Mouse (Mus musculus): Measurements from ENCODE around the gene Siah2. TPM values are rescaled to one million over a fixed set of nuclear protein-coding genes. Genes with fewer than 3 reads are reported as not detected.

Siah2 gene
- polyA plus RNA-seq (2012; fragmentation: generic; extraction: Trizol), result 31.2 TPM

- peak; percentile 41 for TF ChIP-seq SRF (IDR thresholded peaks at IDR 0.05; ENCODE audit: control insufficient read depth, insufficient read length, low read depth)
- no peak for TF ChIP-seq CEBPB (IDR thresholded peaks at IDR 0.05; ENCODE audit: insufficient read depth, poor library complexity, severe bottlenecking)
- no peak for TF ChIP-seq REST (IDR thresholded peaks at IDR 0.05; ENCODE audit: insufficient read depth, insufficient read length)
- TF ChIP-seq MYOD1 (IDR thresholded peaks at IDR 0.05; ENCODE audit: control insufficient read depth in 1 of 3, insufficient read length in 2 of 3, low read depth in 2 of 3), result peak in 2 of 3 experiments; percentile 81 to 86
- TF ChIP-seq MYOG (IDR thresholded peaks at IDR 0.05; ENCODE audit: control insufficient read depth in 1 of 3, insufficient read depth in 1 of 3, insufficient read length in 2 of 3, low read depth in 2 of 3), result peak; percentile 12 to 76 (median 71)
- TF ChIP-seq TCF3 (IDR thresholded peaks at IDR 0.05; ENCODE audit: insufficient read length, low read depth), result peak; percentile 5
- no peak for TF ChIP-seq MAX (IDR thresholded peaks at IDR 0.05; ENCODE audit: low read depth)
- TF ChIP-seq USF1 (IDR thresholded peaks at IDR 0.05; ENCODE audit: low read depth), result peak; percentile 23
- TF ChIP-seq POLR2AphosphoS2 (IDR thresholded peaks at IDR 0.05; ENCODE audit: insufficient read length, low read depth), result peak; percentile 28
- no peak for TF ChIP-seq E2F4 (IDR thresholded peaks at IDR 0.05; ENCODE audit: insufficient read depth)
- no peak for TF ChIP-seq TCF12 (IDR thresholded peaks at IDR 0.05; ENCODE audit: insufficient read depth, poor library complexity, severe bottlenecking)
- peak; percentile 70 for TF ChIP-seq POLR2A (IDR thresholded peaks at IDR 0.05; ENCODE audit: insufficient read length, low read depth)
- Histone ChIP-seq H3K4me2 (ENCODE audit: low read depth) (peak within 1 kb of the TSS; percentile 98), H3K79me2 (ENCODE audit: control insufficient read depth, insufficient read depth) (peaks cover 44% of the 10 kb centered on the region), H3K27me3 (ENCODE audit: control insufficient read depth, insufficient read depth, insufficient read length) (no peaks in the 10 kb centered on the region), H3K36me3 (ENCODE audit: control insufficient read depth, insufficient read depth) (no peaks in the 10 kb centered on the region), H3K4me3 (peak within 1 kb of the TSS; percentile 90), H3ac (ENCODE audit: control insufficient read depth, insufficient read length) (peak within 1 kb of the TSS; percentile 96)
Observed at GRCm38 (mm10) chr3:58691997-58692721, at the start of gene Siah2. Gene Siah2 (minus strand): TSS chr3:58692400.

- H3ac ChIP-seq (ENCODE audit: control insufficient read depth, insufficient read length), result no peak overlapping the region
- no peaks in the 10 kb centered on the region for H3K27me3 ChIP-seq (ENCODE audit: control insufficient read depth, insufficient read depth, insufficient read length)
- H3K36me3 ChIP-seq (ENCODE audit: control insufficient read depth, insufficient read depth), result no peaks in the 10 kb centered on the region
- no peaks in the 10 kb centered on the region for H3K79me2 ChIP-seq (ENCODE audit: control insufficient read depth, insufficient read depth)
- H3K4me2 ChIP-seq (ENCODE audit: low read depth), result no peak overlapping the region
- no peak overlapping the region for H3K4me3 ChIP-seq
- TF ChIP-seq POLR2A (IDR thresholded peaks at IDR 0.05; ENCODE audit: insufficient read length, low read depth) (no peak), USF1 (IDR thresholded peaks at IDR 0.05; ENCODE audit: low read depth) (no peak), POLR2AphosphoS2 (IDR thresholded peaks at IDR 0.05; ENCODE audit: insufficient read length, low read depth) (no peak), MYOG (IDR thresholded peaks at IDR 0.05; ENCODE audit: control insufficient read depth in 1 of 3, insufficient read depth in 1 of 3, insufficient read length in 2 of 3, low read depth in 2 of 3) (no peak), CEBPB (IDR thresholded peaks at IDR 0.05; ENCODE audit: insufficient read depth, poor library complexity, severe bottlenecking) (no peak), E2F4 (IDR thresholded peaks at IDR 0.05; ENCODE audit: insufficient read depth) (no peak)
Observed at GRCm38 (mm10) chr3:58739536-58739935, 47.3 kb upstream of the Siah2 start.

- Histone ChIP-seq H3K4me3 (no peak overlapping the region), H3K79me2 (ENCODE audit: control insufficient read depth, insufficient read depth) (no peaks in the 10 kb centered on the region), H3K4me2 (ENCODE audit: low read depth) (no peak overlapping the region), H3K36me3 (ENCODE audit: control insufficient read depth, insufficient read depth) (no peaks in the 10 kb centered on the region), H3ac (ENCODE audit: control insufficient read depth, insufficient read length) (no peak overlapping the region), H3K27me3 (ENCODE audit: control insufficient read depth, insufficient read depth, insufficient read length) (no peaks in the 10 kb centered on the region)
- TF ChIP-seq POLR2A (IDR thresholded peaks at IDR 0.05; ENCODE audit: insufficient read length, low read depth), result no peak
- TF ChIP-seq USF1 (IDR thresholded peaks at IDR 0.05; ENCODE audit: low read depth), result no peak
- no peak for TF ChIP-seq TCF12 (IDR thresholded peaks at IDR 0.05; ENCODE audit: insufficient read depth, poor library complexity, severe bottlenecking)
- no peak for TF ChIP-seq TCF3 (IDR thresholded peaks at IDR 0.05; ENCODE audit: insufficient read length, low read depth)
- no peak for TF ChIP-seq REST (IDR thresholded peaks at IDR 0.05; ENCODE audit: insufficient read depth, insufficient read length)
- TF ChIP-seq MYOG (IDR thresholded peaks at IDR 0.05; ENCODE audit: control insufficient read depth in 1 of 3, insufficient read depth in 1 of 3, insufficient read length in 2 of 3, low read depth in 2 of 3), result no peak
- TF ChIP-seq POLR2AphosphoS2 (IDR thresholded peaks at IDR 0.05; ENCODE audit: insufficient read length, low read depth), result no peak
- no peak for TF ChIP-seq E2F4 (IDR thresholded peaks at IDR 0.05; ENCODE audit: insufficient read depth)
- TF ChIP-seq CEBPB (IDR thresholded peaks at IDR 0.05; ENCODE audit: insufficient read depth, poor library complexity, severe bottlenecking), result no peak
- TF ChIP-seq MYOD1 (IDR thresholded peaks at IDR 0.05; ENCODE audit: control insufficient read depth in 1 of 3, insufficient read length in 2 of 3, low read depth in 2 of 3), result no peak
- TF ChIP-seq SRF (IDR thresholded peaks at IDR 0.05; ENCODE audit: control insufficient read depth, insufficient read length, low read depth), result no peak
- no peak for TF ChIP-seq MAX (IDR thresholded peaks at IDR 0.05; ENCODE audit: low read depth)
Observed at GRCm38 (mm10) chr3:58738346-58739089, 46.3 kb upstream of the Siah2 start.

GRCm38 (mm10) chr3:58731520-58731919, 39.3 kb upstream of the Siah2 start:
- Histone ChIP-seq H3K27me3 (ENCODE audit: control insufficient read depth, insufficient read depth, insufficient read length) (no peaks in the 10 kb centered on the region), H3K4me3 (no peak overlapping the region), H3K36me3 (ENCODE audit: control insufficient read depth, insufficient read depth) (no peaks in the 10 kb centered on the region), H3ac (ENCODE audit: control insufficient read depth, insufficient read length) (no peak overlapping the region), H3K4me2 (ENCODE audit: low read depth) (no peak overlapping the region), H3K79me2 (ENCODE audit: control insufficient read depth, insufficient read depth) (no peaks in the 10 kb centered on the region)
- TF ChIP-seq MAX (IDR thresholded peaks at IDR 0.05; ENCODE audit: low read depth), result no peak
- no peak for TF ChIP-seq USF1 (IDR thresholded peaks at IDR 0.05; ENCODE audit: low read depth)
- no peak for TF ChIP-seq REST (IDR thresholded peaks at IDR 0.05; ENCODE audit: insufficient read depth, insufficient read length)
- TF ChIP-seq CEBPB (IDR thresholded peaks at IDR 0.05; ENCODE audit: insufficient read depth, poor library complexity, severe bottlenecking), result no peak
- TF ChIP-seq TCF3 (IDR thresholded peaks at IDR 0.05; ENCODE audit: insufficient read length, low read depth), result no peak
- TF ChIP-seq POLR2A (IDR thresholded peaks at IDR 0.05; ENCODE audit: insufficient read length, low read depth), result no peak
- TF ChIP-seq MYOG (IDR thresholded peaks at IDR 0.05; ENCODE audit: control insufficient read depth in 1 of 3, insufficient read depth in 1 of 3, insufficient read length in 2 of 3, low read depth in 2 of 3), result no peak
- no peak for TF ChIP-seq POLR2AphosphoS2 (IDR thresholded peaks at IDR 0.05; ENCODE audit: insufficient read length, low read depth)
- no peak for TF ChIP-seq MYOD1 (IDR thresholded peaks at IDR 0.05; ENCODE audit: control insufficient read depth in 1 of 3, insufficient read length in 2 of 3, low read depth in 2 of 3)
- no peak for TF ChIP-seq E2F4 (IDR thresholded peaks at IDR 0.05; ENCODE audit: insufficient read depth)
- TF ChIP-seq TCF12 (IDR thresholded peaks at IDR 0.05; ENCODE audit: insufficient read depth, poor library complexity, severe bottlenecking), result no peak
- no peak for TF ChIP-seq SRF (IDR thresholded peaks at IDR 0.05; ENCODE audit: control insufficient read depth, insufficient read length, low read depth)

Data from myocyte (in vitro differentiated cells).